Mouse (Mus musculus) splenic B cell, adult 2 months (primary cell): ENCODE measurements around the gene Mdfi.

Experiments
- DNase-seq: peaks from one replicate; pipeline ENCODE4 v3.0.0-alpha.2; 2011; ENCODE audit warnings: low read depth, low spot score
- H3K27me3 ChIP-seq: 2 replicates; pipeline ENCODE4 v1.6.1; 2012; ENCODE audit warnings: mild to moderate bottlenecking, low read length, moderate library complexity, mixed read lengths; ENCODE audit not compliant: control insufficient read depth, poor library complexity, insufficient read depth, severe bottlenecking
- H3K36me3 ChIP-seq: 2 replicates; pipeline ENCODE4 v1.6.1; 2012; ENCODE audit warnings: mild to moderate bottlenecking, low read length, moderate library complexity, mixed read lengths; ENCODE audit not compliant: control insufficient read depth, poor library complexity, insufficient read depth, severe bottlenecking

Gene Mdfi

DNA sequence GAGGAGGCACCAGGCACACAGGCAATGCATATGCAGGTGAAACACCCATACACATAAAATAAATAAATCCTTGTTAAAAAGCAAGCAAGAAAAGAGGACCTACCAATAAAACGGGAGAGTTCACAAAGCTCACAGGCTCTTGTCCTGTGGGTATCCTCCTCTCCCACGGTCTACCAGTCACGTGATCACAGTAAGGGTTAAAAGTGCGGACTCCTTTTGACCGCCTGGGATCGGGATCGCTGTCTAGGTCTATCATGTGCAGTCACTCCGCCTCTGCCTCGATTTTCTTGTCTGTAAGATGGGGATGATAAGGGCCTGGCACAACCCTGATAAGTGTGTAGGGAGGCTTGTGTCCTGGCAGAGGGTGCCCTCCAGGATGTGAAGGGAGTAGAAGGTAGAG lies 37.1 kb downstream of the Mdfi start:
- DNase-seq = no peak
- no peaks in the 10 kb centered on the region for H3K36me3 ChIP-seq
- no peaks in the 10 kb centered on the region for H3K27me3 ChIP-seq

DNA sequence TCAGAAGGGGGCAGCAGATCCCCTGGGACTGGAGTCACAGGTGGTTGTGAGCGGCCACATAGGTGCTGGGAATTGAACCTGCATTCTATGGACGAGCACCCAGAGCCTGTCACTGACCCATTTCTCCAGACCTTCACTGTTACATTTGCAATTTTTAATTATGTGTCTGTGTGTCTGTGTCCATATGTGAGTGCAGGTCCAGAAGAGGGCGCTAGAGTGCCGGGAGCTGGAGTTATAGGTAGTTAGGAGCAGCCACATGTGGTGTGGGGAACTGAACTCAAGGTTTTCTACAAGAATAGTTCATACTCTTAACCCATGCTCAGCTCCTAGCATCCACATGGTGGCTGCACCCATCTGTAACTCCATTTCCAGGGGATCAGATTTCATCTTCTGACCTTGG lies 37.5 kb downstream of the Mdfi start:
- H3K27me3 ChIP-seq = no peaks in the 10 kb centered on the region
- no peaks in the 10 kb centered on the region; the same call in 1 of the 2 replicates for H3K36me3 ChIP-seq
- peak; percentile 52 for DNase-seq

DNA sequence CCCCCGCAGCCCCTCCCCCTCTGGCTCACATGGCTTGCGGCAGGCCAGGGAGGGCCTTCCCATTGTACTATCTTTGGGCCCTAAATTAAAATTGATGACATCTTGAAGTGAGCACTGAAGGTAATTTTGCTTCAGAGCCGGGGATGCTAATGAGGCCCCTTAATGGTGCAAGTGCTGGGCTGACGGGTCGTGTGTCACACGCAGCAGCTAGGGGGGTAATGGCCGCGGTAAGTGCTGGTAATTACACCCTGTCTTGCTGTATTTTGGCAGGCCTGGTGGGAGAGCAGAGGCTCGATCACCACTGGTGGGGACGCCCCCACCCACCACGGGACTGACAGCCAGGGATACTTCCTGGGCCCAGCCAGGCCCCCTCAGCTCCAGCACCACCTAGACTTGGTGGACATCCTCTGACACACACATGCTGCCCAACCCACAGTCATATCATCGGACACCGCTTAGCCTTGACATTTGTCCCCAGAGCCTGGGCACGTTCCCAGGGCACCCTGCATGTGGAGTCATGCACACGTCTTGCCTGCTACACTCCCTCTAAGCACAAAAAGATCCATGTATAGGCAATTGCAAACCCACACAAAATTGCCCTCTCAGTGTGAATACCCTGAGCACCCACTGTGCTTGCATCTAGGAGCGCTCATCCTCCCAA lies 38.2 kb downstream of the Mdfi start:
- Histone ChIP-seq H3K27me3 (no peaks in the 10 kb centered on the region), H3K36me3 (peaks cover 2% of the 10 kb centered on the region; the same call in 1 of the 2 replicates)
- no peak for DNase-seq

DNA sequence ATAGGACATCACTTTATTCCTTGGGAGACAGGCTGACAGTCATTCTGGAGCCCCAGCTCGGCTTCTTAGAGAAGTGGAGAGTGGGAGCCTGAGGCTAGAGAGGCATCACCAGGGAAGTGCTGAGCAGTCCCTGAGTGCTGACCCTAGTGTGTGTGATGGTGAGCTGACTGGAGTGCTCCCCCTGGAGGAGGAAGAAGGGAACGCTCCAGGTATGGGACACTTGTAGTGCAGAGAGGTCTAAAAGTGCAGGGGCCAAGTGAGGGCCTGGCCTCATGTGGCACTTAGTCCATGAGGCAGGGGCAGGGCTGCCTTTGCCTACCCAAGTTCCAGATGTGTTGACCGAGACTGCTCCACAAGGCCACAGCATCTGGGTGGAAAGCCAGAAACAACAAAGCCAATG lies 39.0 kb downstream of the Mdfi start:
- no peaks in the 10 kb centered on the region for H3K27me3 ChIP-seq
- peak; percentile 80 for DNase-seq
- peaks cover 2% of the 10 kb centered on the region; the same call in 1 of the 2 replicates for H3K36me3 ChIP-seq

DNA sequence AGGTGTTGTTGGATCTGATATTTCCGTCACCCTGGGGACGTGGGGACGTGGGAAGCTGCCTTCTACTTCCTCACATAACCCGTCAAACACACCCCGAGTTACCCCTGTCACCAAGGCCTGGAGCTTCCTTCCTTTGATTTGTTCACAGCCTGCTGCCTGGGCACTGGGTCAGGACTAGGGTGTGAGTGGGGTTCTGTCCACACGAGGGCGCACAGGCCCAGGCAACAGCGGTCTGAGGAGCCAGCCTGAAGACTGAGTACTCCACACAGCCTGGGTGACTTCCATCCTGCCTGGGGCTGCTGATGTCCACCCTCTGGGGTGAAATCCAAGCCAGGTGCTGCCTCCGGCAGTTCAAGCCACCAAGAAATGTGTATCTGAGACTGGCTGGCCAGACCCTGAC lies 41.1 kb downstream of the Mdfi start:
- DNase-seq = peak; percentile 89
- H3K27me3 ChIP-seq = no peaks in the 10 kb centered on the region
- H3K36me3 ChIP-seq = peaks cover 10% of the 10 kb centered on the region

DNA sequence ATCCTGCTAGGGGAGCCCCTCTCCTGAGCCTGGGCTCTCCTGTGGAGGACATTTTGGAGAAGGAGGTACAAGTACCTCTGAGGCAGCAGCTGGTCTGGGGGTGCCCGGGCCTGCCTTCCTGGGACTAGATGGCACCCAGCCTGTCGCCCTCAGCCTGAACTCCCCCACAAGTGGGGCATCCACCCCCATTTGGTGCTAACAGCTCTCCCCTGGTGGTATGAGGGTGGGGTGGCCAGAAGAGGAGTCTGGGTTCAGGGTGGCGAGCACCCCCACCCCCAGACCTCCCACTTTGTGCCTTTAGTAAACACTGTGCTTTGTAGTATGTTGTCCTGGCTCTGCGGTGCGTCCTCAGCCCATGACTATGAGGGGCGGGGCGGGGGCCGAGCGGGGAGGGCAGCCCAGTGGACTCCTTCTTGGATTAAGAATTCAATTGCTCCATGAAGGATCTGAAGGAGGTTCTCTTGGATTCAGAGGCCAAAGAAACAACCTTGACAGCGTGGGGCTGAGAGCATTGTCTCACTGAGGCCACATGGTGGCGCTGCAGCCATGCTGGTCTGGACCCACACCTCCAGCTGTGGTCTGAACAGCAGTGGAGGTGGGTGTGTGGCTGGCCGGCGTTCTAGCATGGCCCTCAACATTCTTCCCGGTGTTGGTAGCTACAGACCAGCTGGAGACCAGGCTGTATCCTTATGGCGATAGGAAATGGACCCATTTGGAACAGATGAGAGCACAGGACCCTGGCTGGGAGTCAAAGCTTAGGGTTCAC lies 42.2 kb downstream of the Mdfi start:
- Histone ChIP-seq H3K27me3 (no peaks in the 10 kb centered on the region), H3K36me3 (peaks cover 14% of the 10 kb centered on the region)
- DNase-seq = peak; percentile 78

DNA sequence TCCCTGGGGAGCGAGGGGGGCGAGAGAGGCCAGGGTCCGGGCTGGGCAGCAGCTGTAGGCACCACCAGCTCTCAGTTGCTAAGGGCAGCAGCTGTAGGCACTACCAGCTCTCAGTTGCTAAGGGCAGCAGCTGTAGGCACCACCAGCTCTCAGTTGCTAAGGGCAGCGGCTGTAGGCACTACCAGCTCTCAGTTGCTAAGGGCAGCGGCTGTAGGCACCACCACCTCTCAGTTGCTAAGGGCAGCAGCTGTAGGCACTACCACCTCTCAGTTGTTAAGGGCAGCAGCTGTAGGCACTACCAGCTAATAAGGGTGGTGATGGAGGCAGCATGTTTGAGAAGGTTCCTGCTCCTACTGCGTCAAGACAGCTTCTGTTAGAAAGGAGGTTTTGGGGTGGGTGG lies 45.5 kb downstream of the Mdfi start:
- Histone ChIP-seq H3K36me3 (peaks cover 14% of the 10 kb centered on the region), H3K27me3 (no peaks in the 10 kb centered on the region)
- DNase-seq = no peak

DNA sequence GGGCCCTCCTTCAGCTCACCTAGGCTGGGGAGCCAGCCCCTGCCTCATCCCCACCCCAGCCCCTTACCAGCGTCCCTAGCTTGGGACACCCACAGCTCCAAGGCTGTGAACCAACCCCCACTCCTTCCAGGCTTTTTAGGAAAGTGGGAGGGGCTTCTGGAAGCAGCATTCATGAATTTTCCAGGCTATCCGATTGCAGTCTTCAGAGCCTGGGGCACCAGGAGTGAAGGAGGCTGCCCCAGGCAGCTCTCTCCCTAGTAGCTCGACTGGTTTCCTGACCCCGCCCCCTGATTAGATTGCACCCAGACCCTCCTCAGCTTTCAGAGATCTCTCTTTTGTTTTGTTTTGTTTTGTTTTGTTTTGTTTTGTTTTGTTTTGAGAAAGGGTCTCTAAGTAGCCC lies 46.2 kb downstream of the Mdfi start:
- DNase-seq = no peak
- Histone ChIP-seq H3K36me3 (peaks cover 14% of the 10 kb centered on the region), H3K27me3 (no peaks in the 10 kb centered on the region)

DNA sequence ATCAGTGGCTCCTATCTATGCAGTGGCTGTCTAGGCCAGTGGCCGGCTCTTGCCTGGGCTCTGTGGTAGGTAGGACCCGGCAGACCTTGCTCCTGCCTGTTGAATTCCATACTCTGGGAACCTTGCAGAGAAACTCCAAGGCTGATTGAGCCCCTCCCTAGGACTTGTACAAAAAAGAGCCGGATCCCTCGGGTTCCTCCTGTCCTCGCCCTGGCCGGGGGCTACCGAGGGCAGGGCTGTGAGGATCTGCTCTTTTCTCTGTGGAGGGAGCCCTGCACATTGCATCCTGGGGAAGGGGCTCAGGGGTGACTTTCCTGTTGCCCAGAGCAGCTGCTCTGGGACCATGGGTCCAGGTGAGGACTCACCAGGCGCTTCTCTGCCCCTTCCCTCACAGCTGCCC lies 46.9 kb downstream of the Mdfi start:
- no peaks in the 10 kb centered on the region for H3K27me3 ChIP-seq
- peaks cover 14% of the 10 kb centered on the region for H3K36me3 ChIP-seq
- DNase-seq = no peak

DNA sequence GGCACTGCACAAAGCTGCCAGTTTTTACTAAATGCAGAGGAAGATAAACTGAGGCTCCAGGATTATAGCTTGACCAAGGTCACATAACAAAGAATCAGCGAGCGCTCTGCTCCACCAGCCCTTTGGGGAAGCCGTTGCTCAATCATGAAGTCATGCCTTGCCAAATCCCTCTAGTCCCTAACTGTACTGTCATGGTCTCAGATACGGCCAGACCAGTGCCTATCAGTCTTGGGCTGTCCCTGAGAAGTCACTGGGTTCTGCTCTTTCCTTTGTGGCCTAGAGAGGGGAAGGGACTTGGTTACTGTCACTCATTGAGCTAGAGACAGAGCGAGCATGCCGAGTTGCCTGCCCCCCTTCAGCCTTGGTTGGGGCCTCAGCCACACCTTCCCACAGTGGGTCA lies 50.1 kb downstream of the Mdfi start:
- DNase-seq = no peak
- peaks cover 9% of the 10 kb centered on the region for H3K36me3 ChIP-seq
- H3K27me3 ChIP-seq = no peaks in the 10 kb centered on the region

DNA sequence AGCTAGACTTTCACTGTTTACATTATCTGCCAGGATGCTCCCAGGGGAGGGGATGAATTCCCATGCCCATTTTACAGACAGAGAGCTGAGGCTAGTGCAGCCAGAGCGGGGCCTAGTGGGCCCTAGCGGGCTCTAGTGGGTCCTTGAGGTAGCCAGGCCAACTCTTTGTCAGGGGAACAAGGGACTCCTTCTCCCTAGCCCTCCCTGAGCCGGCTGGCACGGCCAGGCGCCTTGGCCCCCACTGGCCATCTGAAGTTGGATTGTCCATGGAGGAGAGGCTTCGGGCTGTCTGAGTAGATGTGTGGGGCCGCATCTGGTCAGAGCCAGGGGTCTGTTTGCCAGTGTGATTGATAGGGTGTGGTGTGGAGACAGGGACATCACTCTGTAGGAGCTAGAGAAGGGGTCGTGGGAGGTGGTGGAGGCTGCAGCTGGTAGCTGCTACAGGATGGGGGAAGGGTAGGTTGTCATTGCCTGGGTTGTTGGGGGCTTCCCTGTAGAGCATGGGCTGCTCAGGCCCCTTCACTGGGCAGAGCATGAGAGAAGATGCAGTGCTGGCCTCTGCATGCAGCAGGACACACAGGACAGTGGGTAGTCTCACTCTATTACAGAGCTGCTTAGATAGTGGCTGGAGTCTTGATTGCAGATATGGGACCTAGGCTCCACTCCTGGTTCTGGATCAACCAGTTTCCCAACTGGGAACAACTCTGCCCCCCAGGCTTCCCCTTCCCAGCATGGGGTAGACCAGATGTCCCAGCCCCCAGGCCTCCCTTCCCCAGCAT lies 50.9 kb downstream of the Mdfi start:
- no peak for DNase-seq
- Histone ChIP-seq H3K27me3 (no peaks in the 10 kb centered on the region), H3K36me3 (peaks cover 7% of the 10 kb centered on the region)

DNA sequence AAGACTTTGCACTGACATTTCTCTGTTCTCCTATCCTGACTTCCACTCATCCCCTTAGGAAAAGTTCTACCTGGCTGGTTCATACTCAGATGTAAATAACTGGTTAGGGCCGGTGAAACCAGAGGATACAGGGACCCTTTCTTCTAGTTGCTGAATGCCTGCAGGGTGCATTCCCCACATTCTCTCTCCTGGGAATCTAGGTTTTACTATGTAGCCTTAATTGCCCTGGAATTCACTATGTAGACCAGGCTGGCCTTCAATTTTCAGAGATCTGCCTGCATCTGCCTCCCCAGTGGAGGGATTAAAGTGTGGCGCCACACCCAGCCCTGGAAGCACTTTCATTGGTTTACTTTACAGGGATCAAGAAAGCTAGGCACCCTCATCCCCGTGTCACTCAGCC lies 52.0 kb downstream of the Mdfi start:
- Histone ChIP-seq H3K36me3 (no peaks in the 10 kb centered on the region; the same call in 1 of the 2 replicates), H3K27me3 (no peaks in the 10 kb centered on the region)
- DNase-seq = no peak

DNA sequence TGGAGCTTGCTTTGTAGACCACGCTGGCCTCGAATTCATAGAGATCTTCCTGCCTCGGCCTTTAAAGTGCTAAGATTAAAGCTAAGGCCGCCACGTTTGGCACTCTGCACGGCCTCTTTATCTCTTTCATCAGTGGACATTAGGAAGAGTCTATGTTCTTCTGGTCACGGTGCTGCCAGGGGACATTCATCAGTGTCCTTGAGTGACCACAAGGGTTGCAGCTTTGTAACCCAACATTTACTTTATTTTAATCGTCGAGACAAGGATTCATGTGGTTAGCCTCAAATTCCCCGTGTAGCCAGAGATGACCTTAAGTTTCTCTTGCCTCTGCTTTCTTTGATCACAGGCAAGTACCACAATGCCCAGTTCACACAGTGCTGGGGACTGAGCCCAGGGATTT lies 54.0 kb downstream of the Mdfi start:
- H3K36me3 ChIP-seq = no peaks in the 10 kb centered on the region
- DNase-seq = no peak
- H3K27me3 ChIP-seq = no peaks in the 10 kb centered on the region

DNA sequence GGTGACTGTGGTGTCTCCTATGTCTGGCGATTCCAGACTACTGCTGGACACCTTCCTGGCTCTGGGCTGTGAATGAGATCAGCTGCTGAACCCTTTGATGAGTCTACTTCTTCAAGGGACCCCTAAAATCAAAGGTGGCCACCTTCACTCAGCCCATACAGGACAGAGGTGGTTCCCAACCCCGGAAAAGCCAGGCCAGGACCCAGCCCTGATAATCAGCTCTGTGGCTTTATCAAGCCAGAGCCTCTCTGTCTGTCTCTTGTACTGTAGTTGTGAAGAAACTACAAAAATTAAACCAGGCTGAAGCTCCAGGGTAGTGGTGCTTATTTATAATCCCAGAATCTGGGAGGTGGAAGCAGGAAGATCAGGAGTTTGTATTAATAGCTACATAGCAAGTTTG lies 57.4 kb downstream of the Mdfi start:
- no peak for DNase-seq
- no peaks in the 10 kb centered on the region for H3K27me3 ChIP-seq
- no peaks in the 10 kb centered on the region for H3K36me3 ChIP-seq

DNA sequence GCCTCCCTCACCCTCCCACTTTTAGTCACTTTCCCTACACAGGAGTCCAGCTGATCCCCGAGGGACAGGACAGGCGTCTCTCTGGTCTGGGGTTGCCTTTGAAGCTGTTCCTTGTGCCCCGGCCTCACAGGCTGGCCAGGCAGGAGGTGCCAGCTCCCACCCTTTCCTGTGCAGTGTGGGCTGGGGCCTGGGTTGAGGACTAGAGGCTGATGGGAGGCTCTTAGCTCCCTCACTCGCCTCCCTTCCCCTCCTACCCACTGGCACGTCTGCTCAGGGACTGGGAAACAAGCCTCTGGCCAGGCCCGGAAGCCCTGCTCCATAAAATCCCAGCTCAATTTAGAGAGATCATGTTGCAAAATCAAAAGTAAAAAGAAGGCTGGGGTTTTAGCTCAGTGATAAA lies 60.9 kb downstream of the Mdfi start:
- no peaks in the 10 kb centered on the region for H3K36me3 ChIP-seq
- no peaks in the 10 kb centered on the region for H3K27me3 ChIP-seq
- DNase-seq = no peak
